Mouse (Mus musculus) heart, embryonic 10.5 days (tissue): Measurements from ENCODE around the gene Cit. TPM values are rescaled to one million over a fixed set of nuclear protein-coding genes. Genes with fewer than 3 reads are reported as not detected.
A peak's percentile ranks its signal among the peaks of the same experiment; 100 is the strongest.

Experiments
- DNase-seq: peaks from one replicate; pipeline ENCODE4 v3.0.0-alpha.2; 2017; ENCODE audit warnings: low spot score
- H3K27ac ChIP-seq: fragments of 300-500 bp; sonication (generic); 2 replicates; pipeline ENCODE4 v1.5.1; 2016; ENCODE audit warnings: mild to moderate bottlenecking
- H3K27me3 ChIP-seq: fragments of 300-500 bp; sonication (generic); 2 replicates; pipeline ENCODE4 v1.6.1; 2016; ENCODE audit warnings: mild to moderate bottlenecking; ENCODE audit not compliant: poor library complexity, insufficient read depth, severe bottlenecking
- H3K36me3 ChIP-seq: fragments of 300-500 bp; sonication (generic); 2 replicates; pipeline ENCODE4 v1.6.1; 2016; ENCODE audit warnings: mild to moderate bottlenecking, moderate library complexity
- H3K4me1 ChIP-seq: fragments of 300-500 bp; sonication (generic); 2 replicates; pipeline ENCODE4 v1.6.1; 2016; ENCODE audit warnings: mild to moderate bottlenecking
- H3K4me3 ChIP-seq: fragments of 300-500 bp; sonication (generic); 2 replicates; pipeline ENCODE4 v1.5.1; 2016; ENCODE audit warnings: mild to moderate bottlenecking, moderate library complexity
- H3K9me3 ChIP-seq: fragments of 300-500 bp; sonication (generic); 2 replicates; pipeline ENCODE4 v1.6.1; 2016; ENCODE audit warnings: mild to moderate bottlenecking, moderate library complexity
- WGBS: fragments of 180-500 bp; shearing (Covaris S2); methylation state at CpG from one replicate; pipeline ENCODE4 v1.1.7; 2016; 5-methylcytosine and 5-hydroxymethylcytosine counted together
- polyA plus RNA-seq: library from polyadenylated mRNA; unstranded; fragments of >200 nt; fragmentation: Nextera tagmentation; extraction: Ambion mirVana; gene quantifications from 2 replicates; pipeline ENCODE4 v1.2.1, GENCODE M21; 2016

Cit gene
- polyA plus RNA-seq, 1 experiment from 2014 or later, result 38.5 TPM

- H3K27me3 ChIP-seq, result no peaks in the 10 kb centered on the region
- H3K36me3 ChIP-seq, result peaks cover 70% of the 10 kb centered on the region
- H3K27ac ChIP-seq, result no peak overlapping the region
- WGBS, result 79% methylated on average over 1 of the region's 1 CpGs
- 0 out of 2 replicates have a peak, but pooled peaks cover 3% of the 10 kb centered on the region for H3K9me3 ChIP-seq
- no peak for DNase-seq
- H3K4me1 ChIP-seq, result no peaks in the 10 kb centered on the region
- H3K4me3 ChIP-seq, result no peak overlapping the region
These were observed 113.3 kb downstream of the Cit start for GRCm38 (mm10) chr5:115958344-115958743.

GRCm38 (mm10) chr5:115958814-115959213, 113.7 kb downstream of the Cit start:
- 89% methylated on average over 11 of the region's 11 CpGs for WGBS
- H3K36me3 ChIP-seq, result peaks cover 65% of the 10 kb centered on the region
- DNase-seq, result no peak

GRCm38 (mm10) chr5:115961809-115962208, 116.7 kb downstream of the Cit start:
- H3K36me3 ChIP-seq, result peaks cover 47% of the 10 kb centered on the region
- no peak overlapping the region for H3K27ac ChIP-seq
- 84% methylated on average over 9 of the region's 9 CpGs for WGBS
- 0 out of 2 replicates have a peak, but pooled peaks cover 3% of the 10 kb centered on the region for H3K9me3 ChIP-seq
- H3K27me3 ChIP-seq, result no peaks in the 10 kb centered on the region
- no peaks in the 10 kb centered on the region for H3K4me1 ChIP-seq
- no peak for DNase-seq
- H3K4me3 ChIP-seq, result no peak overlapping the region

More at GRCm38 (mm10) chr5:115958814-115959213, 113.7 kb downstream of the Cit start:
- no peak overlapping the region for H3K27ac ChIP-seq
- 0 out of 2 replicates have a peak, but pooled peaks cover 3% of the 10 kb centered on the region for H3K9me3 ChIP-seq
- no peaks in the 10 kb centered on the region for H3K27me3 ChIP-seq
- no peaks in the 10 kb centered on the region for H3K4me1 ChIP-seq
- H3K4me3 ChIP-seq, result no peak overlapping the region

- Histone ChIP-seq H3K9me3 (no peaks in the 10 kb centered on the region), H3K27me3 (no peaks in the 10 kb centered on the region), H3K27ac (no peak overlapping the region), H3K36me3 (peaks cover 68% of the 10 kb centered on the region), H3K4me3 (no peak overlapping the region), H3K4me1 (no peaks in the 10 kb centered on the region)
- WGBS, result 94% methylated on average over 15 of the region's 15 CpGs
- DNase-seq, result no peak
These were observed 126.2 kb downstream of the Cit start for GRCm38 (mm10) chr5:115971236-115971635.

- Histone ChIP-seq H3K4me3 (no peak overlapping the region), H3K36me3 (peaks cover 72% of the 10 kb centered on the region), H3K9me3 (no peaks in the 10 kb centered on the region), H3K4me1 (peaks cover 8% of the 10 kb centered on the region; the same call in 1 of the 2 replicates), H3K27ac (no peak overlapping the region), H3K27me3 (no peaks in the 10 kb centered on the region)
- DNase-seq, result no peak
- 87% methylated on average over 10 of the region's 10 CpGs for WGBS
These were observed 130.6 kb downstream of the Cit start for GRCm38 (mm10) chr5:115975672-115976071.

GRCm38 (mm10) chr5:115976446-115976845, 131.4 kb downstream of the Cit start:
- Histone ChIP-seq H3K27me3 (no peaks in the 10 kb centered on the region), H3K4me3 (no peak overlapping the region), H3K27ac (no peak overlapping the region), H3K9me3 (no peaks in the 10 kb centered on the region), H3K4me1 (peaks cover 8% of the 10 kb centered on the region; the same call in 1 of the 2 replicates), H3K36me3 (peaks cover 68% of the 10 kb centered on the region)
- DNase-seq, result no peak
- 91% methylated on average over 5 of the region's 5 CpGs for WGBS

- no peaks in the 10 kb centered on the region for H3K9me3 ChIP-seq
- H3K4me1 ChIP-seq, result peaks cover 8% of the 10 kb centered on the region; the same call in 1 of the 2 replicates
- H3K27ac ChIP-seq, result peak overlapping the region; percentile 11; the same call in 1 of the 2 replicates
- H3K4me3 ChIP-seq, result no peak overlapping the region
- 76% methylated on average over 10 of the region's 10 CpGs for WGBS
- H3K36me3 ChIP-seq, result peaks cover 68% of the 10 kb centered on the region
- no peak for DNase-seq
- no peaks in the 10 kb centered on the region for H3K27me3 ChIP-seq
These were observed 132.2 kb downstream of the Cit start for GRCm38 (mm10) chr5:115977266-115977665.

- H3K36me3 ChIP-seq, result peaks cover 72% of the 10 kb centered on the region
- 69% methylated on average over 10 of the region's 10 CpGs for WGBS
- no peaks in the 10 kb centered on the region for H3K27me3 ChIP-seq
- H3K27ac ChIP-seq, result peak overlapping the region; percentile 63; the same call in 1 of the 2 replicates
- no peaks in the 10 kb centered on the region for H3K9me3 ChIP-seq
- H3K4me3 ChIP-seq, result no peak overlapping the region
- peaks cover 8% of the 10 kb centered on the region; the same call in 1 of the 2 replicates for H3K4me1 ChIP-seq
- DNase-seq, result no peak
These were observed 132.7 kb downstream of the Cit start for GRCm38 (mm10) chr5:115977757-115978156.

GRCm38 (mm10) chr5:115978255-115978654, 133.2 kb downstream of the Cit start:
- Histone ChIP-seq H3K36me3 (peaks cover 77% of the 10 kb centered on the region), H3K27ac (peak overlapping the region; percentile 63; the same call in 1 of the 2 replicates), H3K4me3 (no peak overlapping the region), H3K4me1 (peaks cover 8% of the 10 kb centered on the region; the same call in 1 of the 2 replicates), H3K27me3 (no peaks in the 10 kb centered on the region), H3K9me3 (no peaks in the 10 kb centered on the region)
- DNase-seq, result no peak
- 61% methylated on average over 5 of the region's 5 CpGs for WGBS

GRCm38 (mm10) chr5:115979134-115979696, 134.1 kb downstream of the Cit start:
- WGBS, result 67% methylated on average over 14 of the region's 16 CpGs
- peaks cover 8% of the 10 kb centered on the region; the same call in 1 of the 2 replicates for H3K4me1 ChIP-seq
- no peak overlapping the region for H3K4me3 ChIP-seq
- H3K27ac ChIP-seq, result no peak overlapping the region
- no peaks in the 10 kb centered on the region for H3K9me3 ChIP-seq
- H3K27me3 ChIP-seq, result no peaks in the 10 kb centered on the region
- no peak for DNase-seq
- H3K36me3 ChIP-seq, result peaks cover 72% of the 10 kb centered on the region

GRCm38 (mm10) chr5:115980537-115980936, 135.5 kb downstream of the Cit start:
- H3K36me3 ChIP-seq, result peaks cover 75% of the 10 kb centered on the region
- H3K9me3 ChIP-seq, result no peaks in the 10 kb centered on the region
- H3K27ac ChIP-seq, result no peak overlapping the region
- no peaks in the 10 kb centered on the region for H3K27me3 ChIP-seq
- no peak for DNase-seq
- H3K4me3 ChIP-seq, result no peak overlapping the region
- WGBS, result 89% methylated on average over 9 of the region's 9 CpGs
- H3K4me1 ChIP-seq, result peaks cover 8% of the 10 kb centered on the region; the same call in 1 of the 2 replicates

GRCm38 (mm10) chr5:115982671-115983373, 137.7 kb downstream of the Cit start:
- 91% methylated on average over 7 of the region's 7 CpGs for WGBS
- no peaks in the 10 kb centered on the region for H3K9me3 ChIP-seq
- H3K4me3 ChIP-seq, result no peak overlapping the region
- peaks cover 80% of the 10 kb centered on the region for H3K36me3 ChIP-seq
- peaks cover 6% of the 10 kb centered on the region; the same call in 1 of the 2 replicates for H3K4me1 ChIP-seq
- no peaks in the 10 kb centered on the region for H3K27me3 ChIP-seq
- no peak overlapping the region for H3K27ac ChIP-seq
- no peak for DNase-seq

- Histone ChIP-seq H3K4me1 (no peaks in the 10 kb centered on the region), H3K9me3 (no peaks in the 10 kb centered on the region), H3K27me3 (no peaks in the 10 kb centered on the region), H3K27ac (no peak overlapping the region), H3K4me3 (no peak overlapping the region), H3K36me3 (peaks cover 86% of the 10 kb centered on the region)
- 91% methylated on average over 6 of the region's 6 CpGs for WGBS
- no peak for DNase-seq
These were observed 139.3 kb downstream of the Cit start for GRCm38 (mm10) chr5:115984392-115984791.
